Mouse (Mus musculus) spleen, adult 2 months (tissue): ENCODE measurements around the gene Trim33. TPM values are rescaled to one million over a fixed set of nuclear protein-coding genes. Genes with fewer than 3 reads are reported as not detected.

Source experiments
- DNase-seq, 2 experiments: peaks; one replicate each; pipeline versions ENCODE4 v3.0.0 to v3.0.0-alpha.2; 2012 to 2021; ENCODE audit warnings: low spot score in 2 of 2, low read depth in 1 of 2
- H3K27ac ChIP-seq: fragments of 200-500 bp; 2 replicates; pipeline ENCODE4 v1.5.1; 2012; ENCODE audit warnings: low read length, inconsistent platforms; ENCODE audit not compliant: insufficient read depth
- H3K27me3 ChIP-seq: fragments of 200-500 bp; 2 replicates; pipeline ENCODE4 v1.6.1; 2012; ENCODE audit warnings: mild to moderate bottlenecking, moderate library complexity, low read length, inconsistent platforms; ENCODE audit not compliant: control insufficient read depth, insufficient read depth
- H3K36me3 ChIP-seq: fragments of 200-500 bp; 2 replicates; pipeline ENCODE4 v1.6.1; 2012; ENCODE audit warnings: mild to moderate bottlenecking, low read length, inconsistent platforms; ENCODE audit not compliant: control insufficient read depth, insufficient read depth
- H3K4me1 ChIP-seq: fragments of 200-500 bp; 2 replicates; pipeline ENCODE4 v1.6.1; 2011; ENCODE audit warnings: inconsistent platforms; ENCODE audit not compliant: control insufficient read depth, insufficient read depth, insufficient read length
- H3K4me3 ChIP-seq: fragments of 200-500 bp; 2 replicates; pipeline ENCODE4 v1.5.1; 2011; ENCODE audit warnings: mild to moderate bottlenecking, inconsistent platforms; ENCODE audit not compliant: insufficient read depth, insufficient read length; ENCODE audit errors: extremely low read depth
- CTCF ChIP-seq: fragments of 200-500 bp; IDR thresholded peaks from 2 replicates; pipeline ENCODE4 v1.5.1; 2011; ENCODE audit warnings: mild to moderate bottlenecking, inconsistent platforms; ENCODE audit not compliant: insufficient read depth, insufficient read length, insufficient replicate concordance; ENCODE audit errors: extremely low read depth
- POLR2A ChIP-seq: fragments of 200-500 bp; IDR thresholded peaks from 2 replicates; pipeline ENCODE4 v1.6.1; 2011; ENCODE audit warnings: low read depth, low read length, inconsistent platforms
- WGBS: fragments of 180-500 bp; shearing (Covaris S2); methylation state at CpG from one replicate; pipeline ENCODE4 v1.1.7; 2018; 5-methylcytosine and 5-hydroxymethylcytosine counted together
- polyA plus RNA-seq: library from polyadenylated mRNA; depleted of rRNA; stranded (reverse); fragments of >200 nt; gene quantifications from 2 replicates; pipeline ENCODE4 v1.2.3, GENCODE M21; 2012

The Trim33 gene
- polyA plus RNA-seq, 1 experiment, result 10.1 TPM

DNA sequence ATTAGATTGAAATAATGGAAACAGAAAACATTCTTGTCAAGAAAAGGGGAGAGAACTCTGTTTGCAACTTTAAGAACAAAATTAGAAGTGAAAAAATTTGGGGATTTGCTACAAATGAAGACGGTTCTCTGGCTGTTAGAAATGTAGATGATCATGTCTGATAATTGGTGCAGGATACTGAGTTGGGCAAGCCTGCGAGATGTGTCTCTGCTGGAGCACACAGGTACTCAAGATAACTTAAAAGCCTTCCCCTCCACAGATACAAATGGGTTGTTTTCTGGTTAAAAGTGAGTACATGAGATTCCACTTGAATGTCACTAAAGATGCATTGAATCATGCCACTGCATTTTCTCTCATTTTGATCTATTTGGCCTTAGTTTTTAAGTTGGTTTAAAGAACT lies 74.9 kb downstream of the Trim33 start:
- TF ChIP-seq POLR2A (no peak), CTCF (no peak)
- no peaks in the 10 kb centered on the region for H3K4me1 ChIP-seq
- 93% methylated on average over 2 of the region's 2 CpGs for WGBS
- no peak for DNase-seq
- no peaks in the 10 kb centered on the region for H3K27me3 ChIP-seq
- H3K27ac ChIP-seq, result no peak overlapping the region
- H3K4me3 ChIP-seq, result no peak overlapping the region
- peaks cover 14% of the 10 kb centered on the region for H3K36me3 ChIP-seq

DNA sequence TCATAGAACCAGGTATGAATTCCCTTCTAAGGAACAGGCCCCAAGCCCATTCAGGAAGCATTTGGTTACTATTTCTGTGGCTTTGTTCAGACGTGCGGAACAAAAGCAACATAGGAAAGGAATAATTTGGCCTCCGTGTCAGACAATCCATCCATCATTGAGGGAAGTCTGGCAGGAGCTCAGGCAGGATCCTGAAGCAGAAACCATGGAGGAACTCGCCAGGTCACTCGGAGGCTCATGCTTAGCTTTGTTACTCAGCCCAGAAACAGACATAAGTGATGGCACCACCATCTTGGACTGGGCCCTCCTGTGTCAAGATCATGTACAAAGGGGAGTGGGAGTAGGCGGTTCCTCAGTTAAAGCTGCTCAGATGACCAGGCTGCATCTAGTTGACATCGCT lies 82.1 kb downstream of the Trim33 start:
- TF ChIP-seq CTCF (no peak), POLR2A (no peak)
- Histone ChIP-seq H3K4me3 (no peak overlapping the region), H3K27me3 (no peaks in the 10 kb centered on the region), H3K36me3 (peaks cover 4% of the 10 kb centered on the region; the same call in 1 of the 2 replicates), H3K4me1 (no peaks in the 10 kb centered on the region), H3K27ac (no peak overlapping the region)
- DNase-seq, result no peak
- WGBS, result 93% methylated on average over 7 of the region's 7 CpGs

DNA sequence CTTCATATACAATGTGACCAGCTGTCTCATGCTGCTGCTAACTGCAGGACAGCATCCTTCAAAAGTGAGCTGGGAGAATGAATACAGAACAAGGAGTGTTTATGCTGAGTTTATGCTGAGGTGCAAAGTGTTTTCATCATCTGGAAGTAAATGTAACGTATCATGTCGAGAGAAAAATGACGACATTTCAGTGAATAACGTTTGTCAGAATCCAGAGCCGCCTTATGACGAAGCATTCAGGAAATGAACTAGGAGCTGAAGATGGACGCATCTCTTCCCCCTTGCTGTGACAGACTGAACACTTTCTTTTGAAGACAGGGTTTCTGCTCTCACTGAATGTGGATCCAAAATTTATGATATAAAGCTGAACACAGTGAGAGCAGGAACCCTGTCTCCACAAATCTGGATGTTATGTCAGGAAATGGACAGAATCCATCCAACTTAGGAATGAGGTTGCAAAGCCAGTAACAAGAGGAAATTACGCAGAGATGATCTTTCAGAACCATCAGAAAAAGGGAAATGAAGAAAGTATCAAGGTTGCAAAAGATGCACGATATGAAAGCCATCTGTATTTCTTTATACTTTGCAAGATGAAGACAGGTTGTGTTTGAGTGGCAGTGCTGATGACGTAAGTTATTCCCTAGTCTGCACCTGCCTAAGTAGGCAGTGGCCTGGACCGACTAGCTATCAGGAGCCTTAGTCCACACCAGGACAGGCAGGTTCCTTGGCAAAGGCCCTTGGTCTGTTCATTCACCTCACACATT lies 85.3 kb downstream of the Trim33 start:
- DNase-seq, result no peak
- no peak overlapping the region for H3K4me3 ChIP-seq
- no peak for TF ChIP-seq POLR2A
- no peak for TF ChIP-seq CTCF
- H3K36me3 ChIP-seq, result no peaks in the 10 kb centered on the region
- no peaks in the 10 kb centered on the region for H3K4me1 ChIP-seq
- H3K27me3 ChIP-seq, result no peaks in the 10 kb centered on the region
- H3K27ac ChIP-seq, result no peak overlapping the region
- 79% methylated on average over 11 of the region's 11 CpGs for WGBS

DNA sequence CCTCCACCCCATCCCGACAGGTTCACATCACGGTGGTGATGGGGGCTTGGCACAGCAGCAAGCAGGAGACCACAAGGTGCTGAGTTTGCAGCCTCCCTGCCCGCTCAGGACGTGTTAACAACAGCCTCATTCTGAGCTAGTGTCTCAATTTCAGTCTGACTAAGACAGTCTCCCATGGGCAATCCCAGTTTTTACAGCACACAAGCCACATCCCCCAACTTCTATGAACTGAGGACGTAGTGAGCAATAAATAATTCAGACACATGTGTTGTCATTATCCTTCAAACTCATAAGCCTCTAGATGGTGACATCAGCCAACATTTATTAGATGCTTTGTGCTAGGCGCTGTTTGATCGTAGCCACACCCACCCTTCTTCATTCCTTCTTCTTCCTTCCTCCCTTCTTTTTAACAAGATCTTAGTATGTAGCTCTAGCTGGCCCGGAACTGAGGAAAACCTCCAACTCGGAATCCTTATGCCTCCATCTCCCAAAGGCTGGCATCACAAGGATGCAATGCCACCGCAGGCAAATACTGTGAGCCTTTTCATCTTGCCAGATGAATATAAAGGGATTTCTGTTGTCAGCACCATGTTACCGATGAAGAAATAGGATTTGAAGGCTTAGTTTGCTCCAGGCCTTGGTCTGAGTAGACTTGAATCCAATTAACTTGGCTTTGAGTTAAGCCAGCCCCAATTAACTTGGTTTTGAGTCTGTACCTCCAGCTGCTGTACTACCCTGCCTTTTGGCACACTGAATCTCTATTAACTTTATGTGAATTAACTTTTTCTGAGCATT lies 88.3 kb downstream of the Trim33 start:
- no peak for TF ChIP-seq POLR2A
- TF ChIP-seq CTCF, result no peak
- no peaks in the 10 kb centered on the region for H3K27me3 ChIP-seq
- H3K4me1 ChIP-seq, result no peaks in the 10 kb centered on the region
- no peak for DNase-seq
- H3K4me3 ChIP-seq, result no peak overlapping the region
- no peak overlapping the region for H3K27ac ChIP-seq
- no peaks in the 10 kb centered on the region for H3K36me3 ChIP-seq
- 90% methylated on average over 11 of the region's 11 CpGs for WGBS

DNA sequence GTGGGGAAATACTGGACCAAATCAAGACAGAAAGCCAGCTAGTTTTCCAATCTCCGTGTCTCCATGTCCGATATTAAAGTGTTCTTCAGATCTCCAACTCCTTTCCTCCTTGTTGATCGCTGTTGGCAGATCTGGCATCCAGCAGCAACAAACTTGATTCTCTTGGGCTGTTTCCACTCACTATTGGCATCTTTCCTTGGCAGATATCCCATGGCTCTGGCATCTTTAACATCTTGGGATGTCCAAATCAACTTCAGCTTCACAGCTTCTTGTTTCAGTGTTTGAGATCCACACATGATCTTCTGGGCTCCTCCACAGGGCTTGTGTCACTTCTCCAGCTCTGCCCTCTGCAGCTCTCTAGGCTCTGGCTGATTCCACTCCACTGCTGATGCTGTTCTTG lies 89.6 kb downstream of the Trim33 start:
- WGBS, result 93% methylated on average over 3 of the region's 3 CpGs
- H3K27me3 ChIP-seq, result no peaks in the 10 kb centered on the region
- no peak overlapping the region for H3K4me3 ChIP-seq
- no peaks in the 10 kb centered on the region for H3K4me1 ChIP-seq
- DNase-seq, result no peak
- no peak for TF ChIP-seq CTCF
- TF ChIP-seq POLR2A, result no peak
- no peak overlapping the region for H3K27ac ChIP-seq
- no peaks in the 10 kb centered on the region for H3K36me3 ChIP-seq

DNA sequence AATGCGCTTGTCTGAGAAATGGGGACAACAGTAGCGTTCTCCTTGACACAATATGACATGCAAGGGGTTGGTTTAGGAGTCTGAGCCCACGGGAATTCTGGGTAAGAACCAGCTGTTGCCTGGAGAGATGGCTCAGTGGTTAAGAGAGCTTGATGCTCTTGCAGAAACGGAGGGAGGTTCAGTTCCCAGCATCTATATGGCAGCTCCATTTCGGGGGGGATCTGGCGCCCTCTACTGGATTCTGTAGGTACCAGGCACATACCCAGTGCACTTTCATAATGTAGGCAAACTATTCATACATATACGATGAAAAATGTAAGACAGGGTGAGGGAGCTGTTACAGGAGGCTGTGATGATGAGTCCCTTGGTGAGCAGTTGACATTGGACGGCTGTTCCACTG lies 94.9 kb downstream of the Trim33 start:
- peak in 1 of 2 experiments; percentile 66 for DNase-seq
- Histone ChIP-seq H3K27me3 (no peaks in the 10 kb centered on the region), H3K4me3 (no peak overlapping the region), H3K27ac (no peak overlapping the region), H3K36me3 (no peaks in the 10 kb centered on the region), H3K4me1 (peaks cover 21% of the 10 kb centered on the region; the same call in 1 of the 2 replicates)
- TF ChIP-seq POLR2A (no peak), CTCF (peak; percentile 46; the same call in 1 of the 2 replicates)
- WGBS, result 41% methylated on average over 8 of the region's 8 CpGs

DNA sequence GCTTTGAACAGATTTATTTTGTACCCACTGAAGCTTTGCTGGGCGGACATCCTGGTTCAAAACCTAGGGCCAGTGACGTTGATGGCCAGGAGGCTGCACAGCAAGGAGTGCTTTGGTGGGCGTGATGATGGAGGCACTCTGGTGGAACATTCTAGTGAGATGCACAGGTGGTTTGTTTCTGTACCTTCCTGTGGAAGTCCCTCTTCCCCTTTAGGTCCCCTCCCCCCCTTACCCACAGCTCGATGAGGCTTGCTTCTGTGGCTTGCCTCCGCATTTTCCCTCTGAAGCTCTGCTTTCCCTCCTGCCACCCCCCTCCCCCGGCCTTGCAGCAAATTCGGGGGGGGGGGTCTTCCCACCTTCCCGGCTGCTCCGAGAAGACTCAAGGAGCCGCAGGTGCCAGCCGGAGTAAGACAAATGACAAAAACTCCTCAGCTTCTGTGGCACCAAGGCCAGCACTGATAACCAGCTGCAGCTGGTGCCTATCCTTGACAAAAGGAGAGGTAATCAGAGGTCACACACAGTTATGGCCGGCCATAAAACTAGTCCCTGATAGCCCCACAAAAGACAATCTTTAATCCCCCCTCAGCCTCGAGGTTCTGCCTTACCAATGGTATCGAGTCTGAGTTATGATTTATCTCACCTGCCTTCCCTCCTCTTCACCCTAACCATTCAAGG lies 96.2 kb downstream of the Trim33 start:
- H3K4me1 ChIP-seq, result peaks cover 21% of the 10 kb centered on the region; the same call in 1 of the 2 replicates
- peak overlapping the region; percentile 64 for H3K27ac ChIP-seq
- H3K27me3 ChIP-seq, result no peaks in the 10 kb centered on the region
- no peak overlapping the region for H3K4me3 ChIP-seq
- TF ChIP-seq CTCF, result no peak
- no peak for TF ChIP-seq POLR2A
- H3K36me3 ChIP-seq, result no peaks in the 10 kb centered on the region
- DNase-seq, result peak; percentile 49 to 53
- WGBS, result 33% methylated on average over 14 of the region's 14 CpGs
